Mouse (Mus musculus): ENCODE data around the gene Nr2c2ap. TPM values are rescaled to one million over a fixed set of nuclear protein-coding genes. Genes with fewer than 3 reads are reported as not detected.

The Nr2c2ap gene
- polyA plus RNA-seq, 1 experiment from 2014 or later, result 46.0 TPM

GRCm38 (mm10) chr8:70181903-70182252, 50.7 kb downstream of the Nr2c2ap start:
- Histone ChIP-seq H3K36me3 (ENCODE audit: control insufficient read depth, insufficient read depth, low read length) (peaks cover 38% of the 10 kb centered on the region), H3K9me3 (replicated peaks; ENCODE audit: control insufficient read depth, low read length) (no peaks in the 10 kb centered on the region), H3K27me3 (replicated peaks; ENCODE audit: control insufficient read depth, insufficient read depth, low read length) (no peaks in the 10 kb centered on the region), H3K4me1 (ENCODE audit: control insufficient read depth, insufficient read depth, low read length) (no peaks in the 10 kb centered on the region), H3K4me2 (ENCODE audit: low read length) (no peak overlapping the region), H3K4me3 (ENCODE audit: low read depth, low read length) (no peak overlapping the region), H3K27ac (ENCODE audit: low read depth, low read length) (no peak overlapping the region), H3K9ac (ENCODE audit: low read length) (no peak overlapping the region)
- WGBS, result 85% methylated on average over 2 of the region's 2 CpGs
- DNase-seq (ENCODE audit: low spot score), result no peak
- no peak for ATAC-seq

DNA sequence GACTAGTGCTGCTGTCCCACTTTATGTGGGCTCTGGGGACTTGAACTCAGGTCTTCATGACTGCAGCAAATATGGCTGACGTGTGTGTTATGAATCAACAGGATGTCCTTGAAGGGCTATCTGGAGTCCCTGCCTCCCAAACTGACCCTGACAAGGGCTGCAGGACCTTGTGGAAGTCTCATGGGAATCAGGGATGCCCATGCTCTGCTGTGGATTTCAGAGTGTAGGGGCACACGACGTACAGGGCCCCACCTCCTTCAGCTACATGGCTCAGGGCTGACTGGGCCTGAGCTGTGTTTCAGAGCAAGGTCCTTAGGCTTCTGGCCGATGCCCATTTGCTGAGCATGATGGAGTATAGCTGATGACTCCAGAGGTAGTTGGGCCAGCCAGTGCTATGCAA, 52.1 kb downstream of the Nr2c2ap start:
- no peak for DNase-seq (ENCODE audit: low spot score)
- no peaks in the 10 kb centered on the region for H3K9me3 ChIP-seq (replicated peaks; ENCODE audit: control insufficient read depth, low read length)

More for the DNA sequence above, 52.1 kb downstream of the Nr2c2ap start:
- H3K27ac ChIP-seq (ENCODE audit: low read depth, low read length), result no peak overlapping the region
- H3K27me3 ChIP-seq (replicated peaks; ENCODE audit: control insufficient read depth, insufficient read depth, low read length), result no peaks in the 10 kb centered on the region
- H3K4me3 ChIP-seq (ENCODE audit: low read depth, low read length), result no peak overlapping the region
- ATAC-seq, result no peak
- H3K4me2 ChIP-seq (ENCODE audit: low read length), result no peak overlapping the region
- no peak overlapping the region for H3K9ac ChIP-seq (ENCODE audit: low read length)
- no peaks in the 10 kb centered on the region for H3K4me1 ChIP-seq (ENCODE audit: control insufficient read depth, insufficient read depth, low read length)
- WGBS, result 91% methylated on average over 4 of the region's 4 CpGs
- H3K36me3 ChIP-seq (ENCODE audit: control insufficient read depth, insufficient read depth, low read length), result peaks cover 27% of the 10 kb centered on the region

Small RNAs within 50 kb of the gene (microRNA-seq; reads per million reads assigned to microRNA genes)
- 3.6 reads per million, percentile 20 among the genes with 10 or more reads in this experiment for gene Mir7066

Other genes starting within 250 kb of the Nr2c2ap start
- gene Cilp2, start 243.6 kb upstream of the Nr2c2ap start, polyA plus RNA-seq (2014; fragmentation: Nextera tagmentation; extraction: Ambion mirVana), result 2.0 and 2.6 TPM in 2 replicates
- 2.5 and 3.1 TPM in 2 replicates for gene Tssk6, start 229.1 kb upstream of the Nr2c2ap start, polyA plus RNA-seq (2014; fragmentation: Nextera tagmentation; extraction: Ambion mirVana)
- gene Ndufa13, start 228.8 kb upstream of the Nr2c2ap start, polyA plus RNA-seq (2014; fragmentation: Nextera tagmentation; extraction: Ambion mirVana), result 180 and 216 TPM in 2 replicates
- gene Yjefn3, start 228.6 kb upstream of the Nr2c2ap start, polyA plus RNA-seq (2014; fragmentation: Nextera tagmentation; extraction: Ambion mirVana), result 9.9 and 10.0 TPM in 2 replicates
- 28.8 and 30.5 TPM in 2 replicates for gene Gatad2a, start 134.9 kb upstream of the Nr2c2ap start, polyA plus RNA-seq (2014; fragmentation: Nextera tagmentation; extraction: Ambion mirVana)
- gene Mau2, start 88.6 kb upstream of the Nr2c2ap start, polyA plus RNA-seq (2014; fragmentation: Nextera tagmentation; extraction: Ambion mirVana), result 67.4 and 78.1 TPM in 2 replicates
- 43.5 and 45.5 TPM in 2 replicates for gene Sugp1, start 88.5 kb upstream of the Nr2c2ap start, polyA plus RNA-seq (2014; fragmentation: Nextera tagmentation; extraction: Ambion mirVana)
- gene Tm6sf2, start 58.4 kb upstream of the Nr2c2ap start, polyA plus RNA-seq (2014; fragmentation: Nextera tagmentation; extraction: Ambion mirVana), result 0.11 and 0.73 TPM in 2 replicates
- gene Hapln4, start 47.9 kb upstream of the Nr2c2ap start, polyA plus RNA-seq (2014; fragmentation: Nextera tagmentation; extraction: Ambion mirVana), result 0.19 and 0.28 TPM in 2 replicates
- gene Ncan, start 10.5 kb upstream of the Nr2c2ap start, polyA plus RNA-seq (2014; fragmentation: Nextera tagmentation; extraction: Ambion mirVana), result 75.4 and 94.1 TPM in 2 replicates
- 8.7 and 9.2 TPM in 2 replicates for gene Rfxank, start 7.8 kb downstream of the Nr2c2ap start, polyA plus RNA-seq (2014; fragmentation: Nextera tagmentation; extraction: Ambion mirVana)
- gene Borcs8, start 8.2 kb downstream of the Nr2c2ap start, polyA plus RNA-seq (2014; fragmentation: Nextera tagmentation; extraction: Ambion mirVana), result 66.2 and 76.7 TPM in 2 replicates
- gene Mef2b, start 8.4 kb downstream of the Nr2c2ap start, polyA plus RNA-seq (2014; fragmentation: Nextera tagmentation; extraction: Ambion mirVana), result 0.30 and 0.77 TPM in 2 replicates
- 36.7 and 40.8 TPM in 2 replicates for gene Tmem161a, start 41.0 kb downstream of the Nr2c2ap start, polyA plus RNA-seq (2014; fragmentation: Nextera tagmentation; extraction: Ambion mirVana)
- 2.3 and 3.3 TPM in 2 replicates for gene Slc25a42, start 81.0 kb downstream of the Nr2c2ap start, polyA plus RNA-seq (2014; fragmentation: Nextera tagmentation; extraction: Ambion mirVana)
- gene Sugp2, start 102.9 kb downstream of the Nr2c2ap start, polyA plus RNA-seq (2014; fragmentation: Nextera tagmentation; extraction: Ambion mirVana), result 55.6 and 71.5 TPM in 2 replicates
- gene Armc6, start 103.1 kb downstream of the Nr2c2ap start, polyA plus RNA-seq (2014; fragmentation: Nextera tagmentation; extraction: Ambion mirVana), result 79.2 and 96.7 TPM in 2 replicates
- gene Homer3, start 151.5 kb downstream of the Nr2c2ap start, polyA plus RNA-seq (2014; fragmentation: Nextera tagmentation; extraction: Ambion mirVana), result 31.5 and 42.8 TPM in 2 replicates
- 51.5 and 52.3 TPM in 2 replicates for gene Ddx49, start 171.2 kb downstream of the Nr2c2ap start, polyA plus RNA-seq (2014; fragmentation: Nextera tagmentation; extraction: Ambion mirVana)
- gene Cope, start 171.2 kb downstream of the Nr2c2ap start, polyA plus RNA-seq (2014; fragmentation: Nextera tagmentation; extraction: Ambion mirVana), result 305 and 332 TPM in 2 replicates
- gene Cers1, start 184.4 kb downstream of the Nr2c2ap start, polyA plus RNA-seq (2014; fragmentation: Nextera tagmentation; extraction: Ambion mirVana), result 20.8 and 27.6 TPM in 2 replicates
- gene Gdf1, start 198.5 kb downstream of the Nr2c2ap start, polyA plus RNA-seq (2014; fragmentation: Nextera tagmentation; extraction: Ambion mirVana), result 2.1 and 4.2 TPM in 2 replicates
- 11.8 and 14.0 TPM in 2 replicates for gene Upf1, start 221.9 kb downstream of the Nr2c2ap start, polyA plus RNA-seq (2014; fragmentation: Nextera tagmentation; extraction: Ambion mirVana)
- 0.48 TPM in 1 of 2 replicates, not detected in the other for gene Comp, start 242.2 kb downstream of the Nr2c2ap start, polyA plus RNA-seq (2014; fragmentation: Nextera tagmentation; extraction: Ambion mirVana)